Mouse (Mus musculus) frontal cortex, adult (tissue): ENCODE results near the gene Gm20388.
"Not testable (repeated sequence)": the region's sequence is repeated elsewhere in the genome, so short reads cannot be mapped to it uniquely, and the experiment has no call there.

Experiments used
- ATAC-seq: cut with Nextera tagmentation; 2 replicates; pipeline ENCODE4 v1.9.2; 2017; ENCODE audit warnings: mild to moderate bottlenecking, moderate library complexity, mixed read lengths; ENCODE audit not compliant: low TSS enrichment

Gene Gm20388

GRCm38 (mm10) chr8:122624653-122625052 is 2714.0 kb downstream of the Gm20388 start:
- no peak for ATAC-seq

DNA sequence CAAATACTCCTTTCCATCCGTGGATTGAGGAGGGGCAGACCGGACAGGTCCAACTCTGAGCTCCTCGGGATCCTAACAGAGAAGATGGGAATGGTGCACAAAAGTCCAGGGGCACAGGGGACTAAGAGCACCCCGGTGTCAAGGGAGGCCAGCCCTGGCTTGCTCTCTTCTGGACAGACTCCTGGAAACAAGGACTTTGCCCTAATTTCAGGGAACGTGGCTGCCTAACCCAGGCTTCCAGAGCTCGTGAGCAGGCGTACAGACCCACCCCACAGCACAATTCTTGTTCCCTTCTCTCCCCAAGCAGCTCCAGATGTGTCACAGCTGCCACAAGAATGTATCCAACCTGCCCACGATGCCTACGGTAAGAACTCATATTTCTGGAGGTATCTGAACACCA is 2715.2 kb downstream of the Gm20388 start:
- ATAC-seq, result no peak

- ATAC-seq, result no peak
These were observed 2716.3 kb downstream of the Gm20388 start for GRCm38 (mm10) chr8:122626896-122627295.

DNA sequence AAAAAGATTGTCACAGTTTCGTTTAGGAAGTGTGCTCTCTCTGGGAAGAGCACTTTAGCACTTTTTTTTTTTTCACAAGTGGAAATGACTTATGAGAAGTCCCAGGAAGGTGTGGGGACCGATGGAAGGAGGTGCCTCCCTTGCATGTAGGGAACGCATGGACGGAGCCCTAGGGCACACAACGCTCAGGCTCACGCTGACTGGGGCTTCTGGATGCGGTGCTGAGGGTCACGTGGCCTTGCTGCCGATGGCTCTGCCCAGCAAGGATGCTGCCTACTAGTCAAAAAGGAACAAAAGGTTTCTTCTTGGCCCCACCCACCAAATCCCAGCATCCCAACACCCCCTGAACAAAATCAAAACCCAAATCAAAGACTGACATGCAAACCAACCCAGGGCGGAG is 2718.7 kb downstream of the Gm20388 start:
- ATAC-seq, result no peak

DNA sequence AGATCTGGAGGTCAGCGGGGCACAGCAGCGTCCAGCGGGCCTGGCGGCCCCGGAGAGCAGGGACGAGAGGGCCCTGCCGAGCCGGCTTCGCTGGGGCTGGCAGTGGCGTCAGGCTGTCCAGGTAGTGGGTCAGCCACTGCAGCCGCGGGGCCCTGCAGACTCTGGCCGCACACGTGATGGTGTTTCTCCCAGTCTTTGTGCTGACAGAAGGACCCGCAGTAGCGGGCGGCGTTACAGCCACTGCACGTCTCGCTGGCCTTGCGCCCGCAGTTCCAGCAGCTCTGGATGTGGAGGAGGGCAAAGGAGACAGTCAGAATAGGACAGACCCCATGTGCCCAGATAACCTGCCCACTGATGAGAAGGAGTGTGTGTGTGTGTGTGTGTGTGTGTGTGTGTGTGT is 2720.1 kb downstream of the Gm20388 start:
- ATAC-seq, result no peak

DNA sequence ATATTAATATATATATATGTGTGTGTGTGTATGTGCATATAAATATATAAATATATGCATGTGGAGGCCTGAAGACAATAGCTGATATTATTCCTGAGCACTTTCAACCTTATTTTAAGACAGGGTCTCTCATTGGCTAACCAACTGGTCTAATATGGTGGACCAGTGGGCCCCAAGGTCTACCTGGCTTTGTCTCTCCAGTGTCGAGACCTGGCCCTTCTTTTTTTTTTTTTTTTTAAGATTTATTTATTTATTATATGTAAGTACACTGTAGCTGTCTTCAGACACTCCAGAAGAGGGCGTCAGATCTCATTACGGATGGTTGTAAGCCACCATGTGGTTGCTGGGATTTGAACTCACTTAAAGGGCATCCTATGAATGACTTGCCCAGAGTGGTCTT is 2721.5 kb downstream of the Gm20388 start:
- not testable (repeated sequence) for ATAC-seq

DNA sequence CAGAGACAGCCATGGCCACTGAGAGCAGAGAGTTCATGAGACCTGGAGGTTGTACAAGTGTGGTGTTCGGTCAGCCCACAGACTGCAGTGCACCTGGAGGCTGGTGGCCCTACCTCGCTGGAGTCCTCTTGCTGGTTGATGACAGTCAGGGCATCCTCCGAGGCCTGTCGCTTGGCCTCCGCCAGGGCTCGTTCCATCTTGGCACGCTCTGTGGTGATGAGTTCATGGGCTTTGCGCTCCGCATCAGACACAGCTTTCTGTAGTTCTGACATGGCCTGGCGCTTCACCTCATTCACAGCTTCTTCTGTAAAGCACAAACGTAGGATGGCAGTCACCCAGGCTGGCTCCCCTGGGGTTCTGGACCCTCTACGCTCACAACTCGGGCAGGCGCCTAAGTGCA is 2722.6 kb downstream of the Gm20388 start:
- no peak for ATAC-seq

DNA sequence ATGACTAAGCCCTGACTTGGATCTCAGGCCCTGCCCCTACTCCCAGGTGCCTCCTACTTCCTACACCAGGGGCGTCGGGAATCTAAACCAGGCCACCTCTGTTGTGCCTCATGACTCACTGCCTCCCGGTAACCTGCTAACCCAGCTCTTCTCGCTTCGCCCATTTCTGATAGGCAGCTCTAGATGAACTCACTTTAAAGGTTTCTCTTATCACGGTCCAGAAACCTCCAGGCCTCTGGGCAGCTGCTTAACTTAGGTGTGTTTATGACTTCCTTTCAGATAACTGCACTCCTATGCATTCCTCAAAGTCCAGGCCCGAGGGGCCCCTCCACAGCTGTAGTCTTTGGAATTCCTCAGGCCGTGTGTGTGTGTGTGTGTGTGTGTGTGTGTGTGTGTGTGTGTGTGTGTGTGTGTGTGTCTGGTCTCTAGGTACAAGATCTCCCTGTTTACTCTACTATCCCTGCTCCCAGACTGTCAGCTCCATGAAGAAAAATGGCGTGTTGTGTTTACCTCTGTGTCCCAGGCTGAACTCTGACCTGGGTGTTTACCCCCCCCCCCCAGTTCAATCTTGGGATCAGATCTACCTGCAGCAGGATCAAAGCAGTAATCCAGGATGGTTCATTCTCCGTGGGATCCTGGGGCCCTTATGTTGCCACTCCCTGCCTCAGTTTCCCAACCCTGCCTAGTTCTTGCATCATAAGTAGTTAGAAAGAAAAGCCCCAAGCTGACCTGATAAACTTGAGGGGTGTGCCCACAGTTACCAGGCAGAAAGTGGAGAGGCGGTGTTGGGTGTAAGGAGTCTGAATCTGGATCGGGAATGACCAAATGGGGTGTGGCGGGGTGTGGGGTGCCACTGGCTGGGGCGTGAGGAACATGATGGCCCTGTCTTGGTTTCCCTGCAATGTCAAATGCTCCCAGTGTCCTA is 2725.5 kb downstream of the Gm20388 start:
- ATAC-seq, result no peak

DNA sequence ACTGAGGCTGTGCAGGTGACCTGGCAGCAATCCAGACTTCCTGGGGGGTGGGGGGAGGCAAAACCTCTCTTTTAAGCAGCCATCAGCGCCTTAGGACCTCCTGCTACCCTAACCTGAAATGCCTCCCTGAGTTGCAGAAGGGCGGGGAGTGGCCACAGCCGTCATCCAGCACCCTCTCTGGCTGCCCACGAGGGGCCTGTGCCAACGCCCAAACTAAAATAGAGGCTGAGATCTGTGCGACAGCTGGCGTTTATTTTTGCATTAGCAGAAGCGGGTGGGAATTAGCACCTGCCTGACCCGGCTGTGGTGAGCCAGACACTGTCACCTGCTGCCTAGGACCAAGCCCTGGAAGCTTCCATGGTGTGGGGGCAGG is 2726.1 kb downstream of the Gm20388 start:
- 0 out of 2 replicates have a peak, but pooled peaks have one; percentile 36 for ATAC-seq

GRCm38 (mm10) chr8:122637230-122637629 is 2726.6 kb downstream of the Gm20388 start:
- ATAC-seq, result no peak

DNA sequence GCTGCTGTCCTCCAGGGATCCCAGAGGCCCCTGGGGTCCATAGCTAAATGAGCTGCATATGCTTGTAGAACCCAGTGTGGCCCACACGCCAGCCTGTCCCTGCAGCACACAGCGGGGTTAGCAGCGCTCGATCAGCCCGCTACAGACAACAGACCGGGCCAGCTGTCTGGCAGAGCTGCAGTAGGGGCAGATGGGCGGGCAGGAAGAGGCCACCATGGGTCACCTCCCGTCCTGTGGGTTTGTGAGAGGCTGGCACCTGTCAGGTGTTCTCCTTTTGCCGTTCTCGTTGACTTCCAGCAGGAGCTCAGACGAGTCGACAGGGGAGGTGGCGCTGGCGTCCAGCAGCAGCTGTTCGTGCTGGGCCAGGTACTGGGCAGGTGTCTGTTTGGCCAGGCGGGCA is 2728.0 kb downstream of the Gm20388 start:
- no peak for ATAC-seq

- ATAC-seq, result no peak
These were observed 2729.0 kb downstream of the Gm20388 start for GRCm38 (mm10) chr8:122639521-122640248.

- ATAC-seq, result no peak
These were observed 2730.2 kb downstream of the Gm20388 start for GRCm38 (mm10) chr8:122640825-122641224.

GRCm38 (mm10) chr8:122641406-122641805 is 2730.8 kb downstream of the Gm20388 start:
- peak; percentile 72 for ATAC-seq

- ATAC-seq, result peak; percentile 42; the same call in 1 of the 2 replicates
These were observed 2731.4 kb downstream of the Gm20388 start for GRCm38 (mm10) chr8:122642071-122642470.

DNA sequence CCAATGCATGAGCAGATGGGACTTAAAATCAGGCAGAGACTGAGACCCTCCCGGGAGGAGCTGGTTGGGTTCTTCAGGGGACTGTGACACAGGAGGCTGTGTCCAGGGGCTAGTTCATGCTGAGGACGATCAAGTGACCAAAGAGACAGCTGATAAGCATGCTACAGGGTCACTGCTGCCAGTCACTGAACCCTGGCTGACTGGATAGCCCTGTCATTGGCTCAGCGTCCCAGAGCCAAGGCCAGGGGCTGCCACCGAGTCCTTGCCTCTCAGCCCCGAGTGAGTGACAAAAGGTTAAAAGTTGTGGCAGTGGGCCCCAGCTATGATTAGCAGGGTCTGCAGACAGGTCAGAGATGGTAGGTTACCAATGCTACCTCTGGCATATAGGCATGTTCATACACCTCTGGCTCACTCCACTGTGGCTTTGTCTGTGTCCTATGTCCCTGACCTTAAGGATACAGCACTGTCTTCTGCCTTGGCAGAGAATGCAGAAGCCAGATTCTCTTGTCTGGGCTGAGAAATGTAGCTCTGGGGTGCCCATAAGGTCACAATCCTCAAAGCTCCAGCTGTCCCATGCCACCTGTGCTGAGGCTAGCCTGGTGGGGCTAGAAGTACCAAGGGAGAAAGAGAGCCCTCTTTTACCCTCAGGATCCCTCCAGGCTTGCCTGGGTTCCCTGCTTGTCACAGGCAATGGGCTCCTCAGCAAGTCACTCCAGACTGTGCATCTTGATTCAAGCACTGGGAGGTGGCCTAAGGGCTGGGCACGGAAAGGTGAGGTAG is 2733.7 kb downstream of the Gm20388 start:
- no peak for ATAC-seq

DNA sequence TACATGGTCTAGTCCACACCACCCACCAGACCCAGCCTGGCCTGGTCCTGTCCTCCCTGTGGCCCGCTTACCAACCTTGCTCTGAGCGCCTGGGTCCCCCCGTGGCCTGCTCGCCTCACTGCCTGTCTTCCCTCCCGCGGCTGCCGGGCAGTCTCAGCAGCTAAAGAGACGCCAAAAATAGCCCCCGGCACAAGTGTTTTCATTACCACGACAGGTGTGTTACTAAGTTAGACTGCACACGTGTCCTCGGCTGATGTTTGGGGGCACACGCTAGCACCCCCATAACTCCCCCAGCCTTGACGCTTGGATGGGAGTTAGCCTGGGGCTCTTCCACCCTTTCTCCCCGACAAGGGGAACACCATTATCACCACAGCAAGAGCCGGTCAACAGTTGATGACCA is 2735.7 kb downstream of the Gm20388 start:
- ATAC-seq, result no peak

DNA sequence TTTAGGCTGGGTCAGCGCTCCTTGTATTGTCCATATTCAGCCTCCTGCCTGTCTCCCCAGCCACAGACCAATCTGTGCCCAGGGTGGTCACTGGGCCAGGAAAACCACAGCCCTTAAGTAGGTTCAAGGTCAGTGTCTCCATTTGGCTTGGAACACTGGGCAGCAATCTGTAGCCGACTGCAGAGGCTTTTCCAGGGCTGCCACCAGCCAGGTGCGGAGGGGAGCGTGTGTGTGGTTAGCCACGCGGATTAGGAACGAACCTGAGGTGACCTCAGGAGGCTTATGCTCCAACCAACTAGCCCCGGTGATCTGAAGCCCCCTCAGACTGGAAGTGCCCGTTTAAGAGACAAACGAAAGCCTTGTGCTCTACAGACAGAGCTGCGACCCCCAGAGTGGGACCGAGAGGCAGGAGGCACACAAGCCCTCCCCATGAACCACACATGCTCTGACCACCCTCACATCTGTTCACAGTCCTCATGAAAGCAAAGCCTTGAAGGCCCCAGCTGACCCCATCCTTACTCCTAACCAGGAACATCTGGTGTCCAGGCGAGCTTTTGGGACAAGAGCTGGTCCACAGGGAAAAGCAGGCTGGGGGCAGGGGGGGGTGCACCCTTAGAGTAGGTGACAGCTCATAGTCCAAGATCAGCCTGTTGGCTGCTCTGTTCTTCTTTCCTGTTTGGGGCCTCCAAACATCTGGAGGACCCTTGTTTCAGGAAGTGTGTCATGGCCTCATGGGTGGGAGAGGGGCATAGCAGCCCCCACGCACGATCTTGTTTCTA is 2737.7 kb downstream of the Gm20388 start:
- no peak for ATAC-seq

DNA sequence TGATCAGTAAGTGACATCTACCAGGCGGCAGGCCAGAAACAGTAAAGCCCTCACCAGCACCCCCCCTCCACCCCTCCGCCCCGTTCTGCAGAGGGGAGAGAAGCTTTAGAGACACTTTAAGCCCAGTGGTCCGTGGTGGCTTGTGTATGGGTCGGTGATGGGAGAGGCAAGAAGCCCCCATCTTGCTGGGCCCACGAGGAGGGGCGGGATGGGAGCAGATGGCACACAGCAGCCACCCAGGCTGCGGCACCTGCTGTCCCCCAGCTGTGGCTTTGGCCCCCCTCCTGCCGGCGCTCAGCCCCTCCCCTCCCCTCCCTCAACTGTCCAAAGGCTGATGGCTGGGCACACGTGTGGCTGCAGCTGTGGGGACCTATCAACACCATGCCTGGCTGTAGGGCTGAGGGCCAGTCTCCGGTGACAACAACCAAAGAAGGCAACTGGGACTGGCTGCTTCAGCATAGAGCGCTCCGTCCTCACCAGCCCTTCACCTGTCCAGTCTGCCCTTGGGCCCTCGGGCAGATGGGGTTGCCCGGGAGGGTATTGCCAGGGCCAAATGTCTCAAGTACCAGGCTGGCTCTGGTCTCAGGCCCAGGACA is 2740.8 kb downstream of the Gm20388 start:
- no peak for ATAC-seq

- ATAC-seq, result no peak
These were observed 2742.0 kb downstream of the Gm20388 start for GRCm38 (mm10) chr8:122652643-122653042.

GRCm38 (mm10) chr8:122654768-122655167 is 2744.1 kb downstream of the Gm20388 start:
- no peak for ATAC-seq
